Mouse (Mus musculus) right cerebral cortex, adult 2 months (tissue): Measurements from ENCODE around the gene Adamtsl3.
"Not testable (repeated sequence)": the region's sequence is repeated elsewhere in the genome, so short reads cannot be mapped to it uniquely, and the experiment has no call there.

Source experiments
- DNase-seq, 2 experiments: peaks; one replicate each; pipeline ENCODE4 v3.0.0; 2021 to 2022; ENCODE audit warnings: low spot score in 2 of 2

Gene Adamtsl3

DNA sequence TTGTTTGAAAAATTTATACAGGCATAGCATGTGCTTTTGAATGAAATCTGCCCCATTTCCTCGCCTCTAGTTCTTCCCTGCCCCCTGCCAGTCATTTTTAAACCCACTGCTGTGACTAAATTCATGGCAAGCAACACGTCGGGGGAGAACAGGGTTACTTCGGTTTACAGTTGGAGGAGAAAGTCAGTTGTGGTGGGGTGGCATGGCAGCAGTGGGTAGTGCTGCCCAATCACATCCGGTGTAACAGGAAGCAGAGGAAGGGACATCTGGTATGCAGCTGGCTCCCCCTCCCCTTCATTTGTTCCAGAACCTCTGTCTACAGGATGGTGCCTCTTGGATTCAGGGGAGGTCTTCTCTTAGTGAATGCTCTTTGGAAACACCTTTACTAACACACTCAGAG lies 25.6 kb downstream of the Adamtsl3 start:
- DNase-seq = no peak

- DNase-seq = no peak
Observed at GRCm38 (mm10) chr7:82364567-82364966, 29.1 kb downstream of the Adamtsl3 start.

DNA sequence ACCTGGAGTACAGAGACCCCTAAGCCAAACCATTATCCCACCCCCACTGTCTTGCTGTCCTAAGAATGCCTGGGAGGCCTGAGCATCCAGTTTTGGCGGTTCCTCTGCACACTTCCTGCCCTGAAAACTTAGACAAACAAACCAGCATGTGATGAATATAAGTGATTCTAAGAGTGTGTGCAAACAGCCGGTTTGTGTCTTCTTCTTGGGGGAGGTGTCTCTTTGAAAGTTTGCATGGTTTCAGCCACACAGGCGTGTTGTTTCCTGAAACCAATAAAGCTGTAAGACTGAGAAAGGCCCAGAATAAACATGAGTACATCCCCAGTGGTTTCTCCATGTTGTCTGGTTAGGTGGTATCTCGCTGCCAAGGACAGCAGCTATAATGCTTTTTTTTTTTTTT lies 30.6 kb downstream of the Adamtsl3 start:
- no peak for DNase-seq

DNA sequence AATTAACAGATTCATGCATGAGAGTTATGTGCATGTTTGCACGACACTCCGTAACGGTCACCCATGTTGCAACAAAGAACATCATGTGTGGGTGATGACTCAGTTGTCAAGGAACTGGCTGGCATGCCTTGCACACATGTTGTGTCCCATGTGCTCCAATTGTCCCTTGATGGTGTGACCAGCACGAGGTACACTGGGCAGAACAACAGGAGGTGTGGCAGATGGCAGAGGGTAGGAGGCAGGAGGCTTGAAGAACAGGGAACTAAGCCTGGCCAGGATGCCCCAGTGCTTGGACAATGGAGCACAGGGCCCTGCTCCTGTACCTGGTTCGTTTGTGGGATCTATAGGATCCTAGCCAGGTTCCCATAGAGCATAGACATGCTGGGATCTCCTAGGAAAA lies 31.0 kb downstream of the Adamtsl3 start:
- no peak for DNase-seq

DNA sequence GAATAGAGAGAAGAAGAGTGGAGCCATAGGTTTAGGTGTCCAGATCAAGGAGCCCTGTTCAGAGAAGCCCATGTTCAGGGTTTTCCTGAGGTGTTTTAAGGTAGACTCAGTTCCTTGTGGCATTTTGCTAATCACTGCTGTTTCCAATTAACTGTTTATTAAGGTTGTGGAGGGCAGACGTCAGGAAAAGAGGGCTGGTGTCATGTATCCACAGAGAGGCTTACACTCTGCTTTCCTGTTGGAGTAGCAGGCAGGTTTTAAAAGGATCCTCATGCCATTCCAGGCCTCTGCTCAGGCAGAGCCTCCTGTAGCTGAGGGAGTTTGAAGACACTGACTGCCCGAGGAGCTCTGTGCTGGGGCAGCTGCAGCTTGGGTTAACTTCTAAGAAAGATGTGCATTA lies 32.6 kb downstream of the Adamtsl3 start:
- DNase-seq = no peak

- DNase-seq = no peak
Observed at GRCm38 (mm10) chr7:82370132-82370531, 34.6 kb downstream of the Adamtsl3 start.

DNA sequence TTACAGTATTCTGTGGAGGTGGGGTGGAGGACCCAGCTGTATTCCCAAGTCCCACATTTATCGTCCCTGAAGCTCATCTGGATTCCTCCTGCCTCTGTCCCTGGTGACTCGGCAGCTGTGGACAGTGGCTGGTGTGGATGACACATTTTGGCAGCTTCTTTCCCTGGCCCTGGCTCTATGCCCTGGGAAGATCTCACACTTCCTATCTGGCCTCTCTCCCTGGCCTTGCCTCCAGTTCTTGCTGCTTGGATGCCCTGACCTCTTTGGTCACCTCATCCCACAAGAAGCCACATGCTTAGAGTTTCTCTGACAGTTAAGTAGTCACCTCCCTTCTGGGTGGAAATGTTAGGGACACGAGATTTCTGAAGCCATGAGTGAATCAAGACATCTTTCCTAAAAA lies 35.9 kb downstream of the Adamtsl3 start:
- no peak for DNase-seq

DNA sequence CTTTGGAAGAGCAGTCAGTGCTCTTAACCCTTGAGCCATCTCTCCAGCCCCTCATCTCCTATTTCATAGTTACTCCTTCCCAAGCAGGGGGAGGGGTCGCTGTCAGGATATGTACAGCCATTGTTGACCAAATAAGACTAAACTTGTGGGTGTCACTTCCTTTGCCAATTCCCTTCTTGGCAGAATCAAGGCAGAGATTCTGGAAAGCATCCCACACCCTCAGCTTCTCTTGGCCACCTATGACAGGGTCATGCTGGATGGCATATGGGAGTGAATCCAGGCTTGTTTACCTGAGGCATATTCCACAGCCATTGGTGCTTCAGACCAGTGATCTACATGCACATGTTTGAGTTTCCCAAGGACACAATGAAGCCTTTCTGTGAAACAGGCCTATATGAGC lies 42.8 kb downstream of the Adamtsl3 start:
- DNase-seq = no peak

- DNase-seq = no peak
Observed at GRCm38 (mm10) chr7:82379765-82380164, 44.3 kb downstream of the Adamtsl3 start.

DNA sequence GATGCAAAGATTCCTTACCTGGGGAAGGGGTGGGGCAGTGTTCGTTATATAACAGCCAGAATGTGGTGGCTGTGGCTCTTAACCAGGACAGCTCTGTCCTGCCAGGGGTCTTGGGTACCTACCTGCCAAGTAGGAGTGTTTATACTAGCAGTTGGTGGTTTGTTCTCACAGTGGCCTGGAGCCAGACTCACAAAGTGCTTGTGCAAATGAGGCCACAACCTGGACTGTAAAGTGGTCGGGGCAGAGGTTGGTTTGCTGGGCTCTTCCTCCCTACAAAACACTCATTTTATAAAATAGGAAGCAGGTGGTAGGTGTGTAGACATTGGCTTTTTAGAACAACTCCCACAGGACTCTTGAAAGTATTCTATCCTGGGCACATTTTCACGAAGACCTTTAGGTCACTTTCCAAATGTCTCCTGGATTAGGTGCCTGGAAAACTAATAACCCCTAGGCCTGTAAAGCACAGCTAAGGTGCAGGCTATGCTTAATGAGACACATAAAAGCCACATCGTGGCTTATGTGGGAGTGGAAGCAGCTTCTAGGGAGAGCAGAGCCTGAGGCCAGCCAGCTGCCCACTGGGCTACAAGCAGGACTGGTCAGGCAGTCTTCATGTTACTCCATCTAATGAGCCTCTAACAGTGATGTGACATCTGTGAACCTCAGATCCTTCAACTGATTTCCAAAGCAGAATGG lies 47.5 kb downstream of the Adamtsl3 start:
- no peak for DNase-seq

DNA sequence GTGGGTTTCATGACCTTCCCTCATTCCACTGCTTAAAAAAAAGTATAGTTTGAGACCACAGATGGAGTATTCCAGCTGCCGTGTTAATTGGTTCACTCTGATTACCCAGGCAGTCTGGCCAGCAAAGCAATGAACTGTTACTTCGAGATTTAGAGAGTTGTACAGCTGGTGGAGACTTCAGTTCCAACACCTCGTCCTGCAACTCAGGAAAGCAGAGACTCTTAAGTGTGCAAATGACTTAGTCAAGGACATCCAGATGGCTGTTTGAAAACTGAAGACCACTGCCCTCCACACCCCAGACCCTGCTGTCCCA lies 48.0 kb downstream of the Adamtsl3 start:
- no peak for DNase-seq

GRCm38 (mm10) chr7:82387121-82387520 lies 51.6 kb downstream of the Adamtsl3 start:
- DNase-seq = no peak

- DNase-seq = no peak
Observed at GRCm38 (mm10) chr7:82394435-82395186, 59.1 kb downstream of the Adamtsl3 start.

GRCm38 (mm10) chr7:82395239-82395638 lies 59.7 kb downstream of the Adamtsl3 start:
- DNase-seq = no peak

- DNase-seq = no peak
Observed at GRCm38 (mm10) chr7:82395751-82396512, 60.4 kb downstream of the Adamtsl3 start.

DNA sequence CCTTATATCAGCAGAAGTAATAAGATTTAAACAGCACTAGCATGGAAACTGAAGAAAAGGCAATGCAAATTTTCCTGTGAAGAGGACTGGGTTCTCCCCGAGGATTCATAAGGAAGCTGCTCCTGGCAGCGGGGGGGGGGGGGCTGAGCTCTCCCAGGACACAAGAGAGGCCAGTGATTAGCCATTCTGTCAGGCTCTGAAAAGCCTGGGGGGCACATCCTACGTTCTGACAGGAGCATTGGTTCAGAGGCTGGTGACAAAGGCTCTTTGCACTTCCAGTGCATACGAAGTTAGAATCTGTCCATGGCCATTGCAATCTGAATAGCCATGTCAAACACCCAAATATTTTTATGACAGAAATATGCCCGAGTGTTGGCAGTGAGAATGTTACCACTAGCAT lies 61.4 kb downstream of the Adamtsl3 start:
- no peak for DNase-seq

DNA sequence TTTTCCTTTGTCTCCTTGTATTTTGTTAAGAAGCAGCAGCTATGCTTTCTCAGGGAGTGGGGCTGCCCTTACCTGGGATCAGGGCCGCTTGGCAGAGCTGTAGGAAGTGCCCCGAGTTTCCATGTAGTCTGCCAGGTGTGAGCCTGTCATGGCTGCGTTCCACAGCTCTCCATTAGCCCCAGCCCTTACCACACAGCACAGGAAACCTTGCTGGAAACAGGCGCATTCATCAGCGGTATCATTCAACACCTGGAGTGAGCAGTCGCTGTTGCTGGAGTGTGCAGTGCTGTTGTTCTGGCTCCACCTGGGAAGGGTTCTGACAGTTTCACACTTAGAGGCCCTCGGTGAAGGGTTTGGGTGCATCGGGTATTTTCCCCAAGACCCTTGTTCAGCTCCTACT lies 62.1 kb downstream of the Adamtsl3 start:
- no peak for DNase-seq

GRCm38 (mm10) chr7:82405466-82406045 lies 70.1 kb downstream of the Adamtsl3 start:
- DNase-seq = no peak

GRCm38 (mm10) chr7:82410966-82411365 lies 75.5 kb downstream of the Adamtsl3 start:
- DNase-seq = no peak

DNA sequence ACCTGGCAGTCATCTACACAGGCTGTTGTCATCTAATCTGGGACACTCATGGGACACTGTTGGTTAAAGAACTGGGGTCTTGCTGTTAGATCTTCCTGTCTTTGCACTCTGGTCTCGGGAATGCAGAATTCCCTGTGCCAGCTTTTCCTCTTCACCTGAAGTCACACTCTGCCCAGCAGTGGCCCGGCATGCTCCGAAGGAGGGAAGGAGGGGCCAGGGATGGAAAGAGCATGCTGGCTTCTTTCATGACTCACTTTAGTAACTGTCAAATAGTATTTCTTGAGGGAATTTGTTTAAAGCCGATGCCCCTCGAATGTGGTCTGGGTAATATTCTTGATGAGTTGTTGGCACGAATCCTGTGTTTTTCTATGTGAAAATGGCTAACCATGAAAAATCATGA lies 81.2 kb downstream of the Adamtsl3 start:
- DNase-seq = no peak

DNA sequence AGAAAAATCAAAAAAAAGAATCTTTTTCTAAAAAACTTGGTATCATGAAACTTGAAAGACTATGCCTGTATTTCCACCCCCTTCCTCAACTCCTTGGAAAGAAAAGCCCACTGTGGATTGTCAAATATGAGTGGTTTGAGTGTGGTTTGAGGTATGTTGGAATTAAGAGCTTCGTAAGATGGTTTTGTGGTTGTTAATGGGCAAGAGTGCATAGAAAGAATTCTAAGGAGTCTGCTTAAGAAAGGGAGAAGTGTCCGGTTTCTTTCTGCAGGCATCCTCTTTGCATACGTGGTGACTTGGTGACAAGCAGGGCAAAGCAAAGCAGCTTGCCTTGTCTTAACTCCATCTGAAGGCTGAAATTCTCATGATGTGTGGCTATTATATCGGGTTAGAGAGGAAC lies 81.6 kb downstream of the Adamtsl3 start:
- no peak for DNase-seq

GRCm38 (mm10) chr7:82420329-82421052 lies 85.0 kb downstream of the Adamtsl3 start:
- not testable (repeated sequence) for DNase-seq
